Mouse (Mus musculus): Measurements from ENCODE around the gene Tmem234. TPM values are rescaled to one million over a fixed set of nuclear protein-coding genes. Genes with fewer than 3 reads are reported as not detected.

Tmem234 gene
- polyA plus RNA-seq, 1 experiment from 2014 or later: 188 TPM

DNA sequence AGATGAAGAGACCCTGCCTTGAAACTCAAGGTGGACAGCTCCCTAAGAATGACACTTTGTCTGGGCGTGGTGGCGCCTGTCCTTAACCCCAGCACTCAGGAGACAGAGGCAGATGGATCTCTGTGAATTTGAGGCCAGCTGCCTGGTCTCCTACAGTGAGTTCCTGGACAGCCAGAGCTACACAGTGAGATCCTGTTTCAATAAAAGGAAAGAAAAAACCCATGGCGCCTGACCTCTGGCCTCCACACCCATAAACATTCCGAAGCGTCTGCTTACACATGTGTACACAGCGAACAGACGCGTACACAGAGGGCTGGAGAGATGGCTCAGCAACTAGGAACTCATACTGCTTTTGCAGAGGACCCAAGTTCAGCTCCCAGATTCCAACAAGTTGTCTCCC, 36.8 kb upstream of the Tmem234 start:
- no peaks in the 10 kb centered on the region for H3K4me1 ChIP-seq (ENCODE audit: control insufficient read depth, insufficient read depth, low read length)
- 76% methylated on average over 8 of the region's 8 CpGs for whole genome bisulfite sequencing
- ATAC-seq (ENCODE audit: low FRiP score) (no peak), DNase-seq (ENCODE audit: low spot score, missing footprints) (no peak)
- no peak overlapping the region for H3K4me3 ChIP-seq (ENCODE audit: low read depth, low read length)
- H3K9me3 ChIP-seq (ENCODE audit: control insufficient read depth, low read length): no peaks in the 10 kb centered on the region
- H3K36me3 ChIP-seq (ENCODE audit: control insufficient read depth, insufficient read depth, low read length): no peaks in the 10 kb centered on the region
- H3K27ac ChIP-seq (ENCODE audit: low read depth, low read length): no peak overlapping the region
- H3K27me3 ChIP-seq (ENCODE audit: control insufficient read depth, insufficient read depth, low read length): no peaks in the 10 kb centered on the region
- H3K4me2 ChIP-seq: no peak overlapping the region
- H3K9ac ChIP-seq (ENCODE audit: low read length): no peak overlapping the region

GRCm38 (mm10) chr4:129565139-129565538, 35.3 kb upstream of the Tmem234 start:
- no peak for ATAC-seq (ENCODE audit: low FRiP score)
- Histone ChIP-seq H3K27me3 (ENCODE audit: control insufficient read depth, insufficient read depth, low read length) (no peaks in the 10 kb centered on the region), H3K4me2 (no peak overlapping the region), H3K4me3 (ENCODE audit: low read depth, low read length) (no peak overlapping the region), H3K36me3 (ENCODE audit: control insufficient read depth, insufficient read depth, low read length) (no peaks in the 10 kb centered on the region), H3K27ac (ENCODE audit: low read depth, low read length) (no peak overlapping the region), H3K9ac (ENCODE audit: low read length) (no peak overlapping the region), H3K9me3 (ENCODE audit: control insufficient read depth, low read length) (no peaks in the 10 kb centered on the region), H3K4me1 (ENCODE audit: control insufficient read depth, insufficient read depth, low read length) (no peaks in the 10 kb centered on the region)
- DNase-seq (ENCODE audit: low spot score, missing footprints): no peak
- whole genome bisulfite sequencing: 81% methylated on average over 6 of the region's 6 CpGs

GRCm38 (mm10) chr4:129568366-129568765, 32.1 kb upstream of the Tmem234 start:
- DNase-seq (ENCODE audit: low spot score, missing footprints) (no peak), ATAC-seq (ENCODE audit: low FRiP score) (no peak)
- no peaks in the 10 kb centered on the region for H3K27me3 ChIP-seq (ENCODE audit: control insufficient read depth, insufficient read depth, low read length)
- no peak overlapping the region for H3K27ac ChIP-seq (ENCODE audit: low read depth, low read length)
- H3K4me2 ChIP-seq: no peak overlapping the region
- no peaks in the 10 kb centered on the region for H3K4me1 ChIP-seq (ENCODE audit: control insufficient read depth, insufficient read depth, low read length)
- no peak overlapping the region for H3K4me3 ChIP-seq (ENCODE audit: low read depth, low read length)
- H3K9me3 ChIP-seq (ENCODE audit: control insufficient read depth, low read length): no peaks in the 10 kb centered on the region
- WGBS: 91% methylated on average over 7 of the region's 7 CpGs
- H3K9ac ChIP-seq (ENCODE audit: low read length): no peak overlapping the region
- no peaks in the 10 kb centered on the region for H3K36me3 ChIP-seq (ENCODE audit: control insufficient read depth, insufficient read depth, low read length)

DNA sequence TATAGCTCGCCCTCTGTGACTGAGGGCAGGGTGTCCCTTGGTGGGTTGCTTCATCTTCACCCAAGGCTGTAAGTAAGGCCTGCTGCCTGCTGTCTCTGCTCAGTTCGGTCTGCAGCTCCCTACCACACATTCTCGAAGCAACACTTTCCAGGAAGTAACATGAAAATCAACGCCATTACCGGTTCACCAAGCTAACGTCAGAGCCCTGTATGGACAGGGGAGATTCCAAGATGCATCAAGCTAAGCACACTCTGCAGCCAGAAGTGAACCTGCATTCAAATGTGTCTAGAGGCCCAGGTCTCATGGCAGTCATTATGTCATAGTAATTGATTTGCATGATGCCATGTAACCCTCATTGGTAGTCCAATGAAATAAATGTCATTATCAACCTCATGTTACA, 30.4 kb upstream of the Tmem234 start:
- no peaks in the 10 kb centered on the region for H3K27me3 ChIP-seq (ENCODE audit: control insufficient read depth, insufficient read depth, low read length)
- DNase-seq (ENCODE audit: low spot score, missing footprints) (no peak), ATAC-seq (ENCODE audit: low FRiP score) (no peak)
- H3K4me3 ChIP-seq (ENCODE audit: low read depth, low read length): no peak overlapping the region
- no peak overlapping the region for H3K9ac ChIP-seq (ENCODE audit: low read length)
- H3K9me3 ChIP-seq (ENCODE audit: control insufficient read depth, low read length): no peaks in the 10 kb centered on the region
- no peaks in the 10 kb centered on the region for H3K36me3 ChIP-seq (ENCODE audit: control insufficient read depth, insufficient read depth, low read length)
- H3K4me2 ChIP-seq: no peak overlapping the region
- no peaks in the 10 kb centered on the region for H3K4me1 ChIP-seq (ENCODE audit: control insufficient read depth, insufficient read depth, low read length)
- no peak overlapping the region for H3K27ac ChIP-seq (ENCODE audit: low read depth, low read length)
- 90% methylated on average over 6 of the region's 6 CpGs for WGBS

DNA sequence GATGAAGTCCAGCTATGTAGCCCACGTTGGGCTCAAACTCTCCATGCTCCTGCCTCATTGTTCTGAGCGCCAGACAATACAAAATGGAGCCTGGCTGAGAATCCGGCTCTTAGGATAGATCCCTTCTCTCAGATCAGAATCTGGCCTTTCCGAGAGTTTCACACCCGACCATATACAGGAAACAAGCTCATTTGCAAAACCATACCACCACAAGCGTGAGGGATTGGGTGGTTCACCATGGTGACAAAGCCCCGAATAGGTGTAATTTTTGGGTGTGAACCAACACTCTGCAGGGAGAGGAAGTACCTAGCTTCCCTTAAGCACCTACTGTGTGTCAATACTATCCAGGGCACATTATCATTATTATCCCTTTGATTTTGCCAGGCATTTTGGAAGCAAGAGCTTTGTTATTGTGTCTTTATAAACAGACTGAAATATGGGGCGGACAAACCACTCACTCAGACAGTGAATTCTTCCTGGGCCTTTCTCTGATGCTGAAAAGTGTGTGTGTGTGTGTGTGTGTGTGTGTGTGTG, 28.9 kb upstream of the Tmem234 start:
- no peaks in the 10 kb centered on the region for H3K9me3 ChIP-seq (ENCODE audit: control insufficient read depth, low read length)
- H3K36me3 ChIP-seq (ENCODE audit: control insufficient read depth, insufficient read depth, low read length): no peaks in the 10 kb centered on the region
- H3K4me2 ChIP-seq: no peak overlapping the region
- H3K9ac ChIP-seq (ENCODE audit: low read length): no peak overlapping the region
- ATAC-seq (ENCODE audit: low FRiP score) (no peak), DNase-seq (ENCODE audit: low spot score, missing footprints) (no peak)
- H3K4me1 ChIP-seq (ENCODE audit: control insufficient read depth, insufficient read depth, low read length): no peaks in the 10 kb centered on the region
- no peak overlapping the region for H3K27ac ChIP-seq (ENCODE audit: low read depth, low read length)
- WGBS: 76% methylated on average over 8 of the region's 8 CpGs
- no peak overlapping the region for H3K4me3 ChIP-seq (ENCODE audit: low read depth, low read length)
- no peaks in the 10 kb centered on the region for H3K27me3 ChIP-seq (ENCODE audit: control insufficient read depth, insufficient read depth, low read length)

DNA sequence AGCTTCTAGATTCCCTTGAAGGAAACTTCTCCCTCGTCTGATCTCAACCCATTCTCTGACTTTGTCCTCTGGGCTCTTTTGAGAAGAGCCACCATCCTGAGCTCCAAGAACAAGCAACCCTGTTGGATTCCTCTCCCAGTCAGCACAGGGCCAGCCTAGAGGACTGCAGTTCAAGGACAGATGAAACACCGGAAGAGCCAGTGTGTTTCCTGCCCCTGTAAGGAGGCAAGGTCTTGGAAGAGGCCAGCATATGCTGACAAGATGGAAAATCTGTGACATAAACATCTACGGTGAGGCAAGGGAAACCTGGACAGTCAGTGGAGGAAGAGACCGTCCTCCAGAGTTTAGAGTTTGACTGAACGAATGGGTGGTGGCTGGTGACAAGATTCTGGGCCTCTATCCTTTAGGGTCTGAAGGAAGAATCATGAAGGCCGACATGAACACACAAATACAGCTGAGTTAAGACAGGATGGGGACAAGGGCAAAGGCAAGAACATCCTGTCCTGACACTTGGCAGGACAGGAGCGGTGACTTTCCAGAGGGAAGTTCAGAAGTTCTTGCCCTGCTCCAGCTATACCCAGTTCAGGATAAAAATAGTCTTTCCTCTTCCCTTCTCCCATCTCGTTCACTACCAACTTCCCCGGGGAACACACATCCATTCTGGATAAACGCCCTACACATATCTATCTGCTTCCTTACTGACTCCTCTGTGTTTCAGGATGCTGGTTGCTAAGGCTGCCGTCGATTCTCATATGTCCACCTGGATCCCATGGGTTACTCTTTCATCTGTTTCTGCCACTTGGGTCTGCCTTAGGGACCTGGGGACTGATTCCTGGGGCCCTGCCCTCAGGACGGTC, 28.0 kb upstream of the Tmem234 start:
- ATAC-seq (ENCODE audit: low FRiP score) (no peak), DNase-seq (ENCODE audit: low spot score, missing footprints) (no peak)
- no peak overlapping the region for H3K27ac ChIP-seq (ENCODE audit: low read depth, low read length)
- H3K4me3 ChIP-seq (ENCODE audit: low read depth, low read length): no peak overlapping the region
- H3K9ac ChIP-seq (ENCODE audit: low read length): no peak overlapping the region
- no peaks in the 10 kb centered on the region for H3K27me3 ChIP-seq (ENCODE audit: control insufficient read depth, insufficient read depth, low read length)
- H3K9me3 ChIP-seq (ENCODE audit: control insufficient read depth, low read length): no peaks in the 10 kb centered on the region
- H3K4me1 ChIP-seq (ENCODE audit: control insufficient read depth, insufficient read depth, low read length): no peaks in the 10 kb centered on the region
- H3K36me3 ChIP-seq (ENCODE audit: control insufficient read depth, insufficient read depth, low read length): no peaks in the 10 kb centered on the region
- no peak overlapping the region for H3K4me2 ChIP-seq
- 91% methylated on average over 13 of the region's 13 CpGs for WGBS

DNA sequence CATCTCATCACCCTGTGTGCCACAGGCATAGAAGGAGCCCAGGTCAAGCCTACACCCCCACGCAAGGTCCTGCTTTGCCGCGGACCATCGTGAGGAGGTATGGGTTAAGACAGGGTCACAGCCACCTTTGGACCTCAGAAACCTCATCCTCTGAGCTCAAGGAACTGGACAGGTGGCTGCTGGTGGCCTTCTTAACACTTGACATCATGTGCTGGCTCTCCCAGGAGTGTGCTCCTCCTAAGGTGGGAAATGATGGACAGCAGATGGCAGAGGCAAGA, 27.4 kb upstream of the Tmem234 start:
- no peak overlapping the region for H3K4me2 ChIP-seq
- no peak for ATAC-seq (ENCODE audit: low FRiP score)
- H3K27me3 ChIP-seq (ENCODE audit: control insufficient read depth, insufficient read depth, low read length): no peaks in the 10 kb centered on the region

DNA sequence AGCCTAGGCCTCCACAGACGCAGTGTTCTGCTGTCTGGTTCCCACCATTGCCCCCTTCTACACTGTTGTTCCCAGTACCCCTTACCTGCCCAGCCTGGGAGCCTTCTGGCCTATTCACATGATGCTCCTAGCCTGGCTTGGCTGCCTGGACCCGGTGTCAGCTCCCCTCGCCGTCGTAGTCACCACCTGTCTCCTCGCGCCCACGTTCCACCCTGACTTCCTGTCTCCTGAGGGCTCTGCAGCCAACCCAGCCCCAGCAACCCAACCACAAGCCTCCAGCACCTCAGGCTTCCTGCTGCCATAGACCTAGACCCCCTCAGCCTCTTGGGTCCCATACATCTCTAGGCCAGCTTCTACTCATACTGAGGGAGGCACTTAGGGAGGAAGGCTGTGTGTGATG, 27.0 kb upstream of the Tmem234 start, which contains the start of gene Lck:
Gene Lck (minus strand): TSS at position 212 of the 400 bp plus-strand sequence.
- H3K9ac ChIP-seq (ENCODE audit: low read length): no peak within 1 kb of the TSS
- no peaks in the 10 kb centered on the region for H3K9me3 ChIP-seq (ENCODE audit: control insufficient read depth, low read length)
- 89% methylated on average over 8 of the region's 8 CpGs for WGBS
- DNase-seq (ENCODE audit: low spot score, missing footprints): no peak
- ATAC-seq (ENCODE audit: low FRiP score): no peak
- H3K27ac ChIP-seq (ENCODE audit: low read depth, low read length): no peak within 1 kb of the TSS
- no peaks in the 10 kb centered on the region for H3K36me3 ChIP-seq (ENCODE audit: control insufficient read depth, insufficient read depth, low read length)
- H3K4me1 ChIP-seq (ENCODE audit: control insufficient read depth, insufficient read depth, low read length): no peaks in the 10 kb centered on the region
- H3K4me3 ChIP-seq (ENCODE audit: low read depth, low read length): no peak within 1 kb of the TSS
- H3K27me3 ChIP-seq (ENCODE audit: control insufficient read depth, insufficient read depth, low read length): no peaks in the 10 kb centered on the region
- H3K4me2 ChIP-seq: no peak within 1 kb of the TSS

More for the DNA sequence above, 27.4 kb upstream of the Tmem234 start:
- WGBS: 97% methylated on average over 4 of the region's 4 CpGs
- Histone ChIP-seq H3K27ac (ENCODE audit: low read depth, low read length) (no peak overlapping the region), H3K9ac (ENCODE audit: low read length) (no peak overlapping the region), H3K9me3 (ENCODE audit: control insufficient read depth, low read length) (no peaks in the 10 kb centered on the region), H3K36me3 (ENCODE audit: control insufficient read depth, insufficient read depth, low read length) (no peaks in the 10 kb centered on the region), H3K4me1 (ENCODE audit: control insufficient read depth, insufficient read depth, low read length) (no peaks in the 10 kb centered on the region), H3K4me3 (ENCODE audit: low read depth, low read length) (no peak overlapping the region)
- DNase-seq (ENCODE audit: low spot score, missing footprints): no peak

GRCm38 (mm10) chr4:129575171-129575844, 25.2 kb upstream of the Tmem234 start:
- H3K4me2 ChIP-seq: no peak overlapping the region
- H3K4me3 ChIP-seq (ENCODE audit: low read depth, low read length): no peak overlapping the region
- WGBS: 70% methylated on average over 7 of the region's 8 CpGs
- ATAC-seq (ENCODE audit: low FRiP score) (no peak), DNase-seq (ENCODE audit: low spot score, missing footprints) (no peak)
- no peaks in the 10 kb centered on the region for H3K27me3 ChIP-seq (ENCODE audit: control insufficient read depth, insufficient read depth, low read length)
- no peak overlapping the region for H3K27ac ChIP-seq (ENCODE audit: low read depth, low read length)
- no peaks in the 10 kb centered on the region for H3K9me3 ChIP-seq (ENCODE audit: control insufficient read depth, low read length)
- H3K36me3 ChIP-seq (ENCODE audit: control insufficient read depth, insufficient read depth, low read length): no peaks in the 10 kb centered on the region
- no peak overlapping the region for H3K9ac ChIP-seq (ENCODE audit: low read length)
- no peaks in the 10 kb centered on the region for H3K4me1 ChIP-seq (ENCODE audit: control insufficient read depth, insufficient read depth, low read length)

Data from midbrain, embryonic 11.5 days (tissue).